Mouse (Mus musculus) layer of hippocampus, postnatal 10 days (tissue): ENCODE measurements around the gene Vmn2r71. TPM values are rescaled to one million over a fixed set of nuclear protein-coding genes. Genes with fewer than 3 reads are reported as not detected.

Experiments
- DNase-seq, 2 experiments: peaks; one replicate each; pipeline ENCODE4 v3.0.0; 2021; ENCODE audit warnings: low spot score in 2 of 2
- long read RNA-seq: library from polyadenylated mRNA; stranded (forward); transcript quantifications from one replicate; pipeline ENCODE4 v2.0.0, GENCODE M21; 2023
- total RNA-seq, 2 experiments: library from RNA; stranded (reverse); gene quantifications; 2 replicates each; pipeline ENCODE4 v1.2.3; 2021

Vmn2r71 gene
- not detected for total RNA-seq
- long read RNA-seq: 0 reads

- DNase-seq: no peak
Measured at GRCm38 (mm10) chr7:85562787-85563186, at the start of gene Vmn2r71. Vmn2r71 (plus strand) TSS chr7:85563087.

- no peak for DNase-seq
Measured at GRCm38 (mm10) chr7:85542108-85542507, 20.8 kb upstream of the Vmn2r71 start.

- DNase-seq: no peak
Measured at GRCm38 (mm10) chr7:85543118-85543517, 19.8 kb upstream of the Vmn2r71 start.

GRCm38 (mm10) chr7:85569092-85569491 is 6.2 kb downstream of the Vmn2r71 start, which contains the start of gene Vmn2r70:
Vmn2r70 (minus strand) TSS chr7:85569192.
- DNase-seq: no peak

Other genes starting within 250 kb of the Vmn2r71 start
- gene Vmn2r69, start 147.2 kb upstream of the Vmn2r71 start, total RNA-seq: not detected
- gene Vmn2r70, start 6.1 kb downstream of the Vmn2r71 start, total RNA-seq: not detected
- not detected for gene Vmn2r72, start 192.0 kb downstream of the Vmn2r71 start, total RNA-seq